Mouse (Mus musculus) hindbrain, embryonic 15.5 days (tissue): ENCODE data around the gene Cdc6. TPM values are rescaled to one million over a fixed set of nuclear protein-coding genes. Genes with fewer than 3 reads are reported as not detected.

ENCODE experiments used
- ATAC-seq: fragments of 200-750 bp; cut with Nextera tagmentation; 2 replicates; pipeline ENCODE4 v1.8.0; 2017; ENCODE audit warnings: low read depth, moderate number of reproducible peaks, moderate TSS enrichment; ENCODE audit not compliant: low FRiP score
- H3K27ac ChIP-seq: fragments of 300-500 bp; sonication (generic); replicated peaks from 2 replicates; pipeline ENCODE4 v1.5.1; 2015; ENCODE audit warnings: mild to moderate bottlenecking, inconsistent platforms
- H3K27me3 ChIP-seq: fragments of 300-500 bp; sonication (generic); 2 replicates; pipeline ENCODE4 v1.6.1; 2015; ENCODE audit warnings: control low read depth, inconsistent platforms
- H3K36me3 ChIP-seq: fragments of 300-500 bp; sonication (generic); 2 replicates; pipeline ENCODE4 v1.6.1; 2015; ENCODE audit warnings: control low read depth, inconsistent platforms
- H3K4me1 ChIP-seq: fragments of 300-500 bp; sonication (generic); replicated peaks from 2 replicates; pipeline ENCODE4 v1.6.1; 2015; ENCODE audit warnings: control low read depth, inconsistent platforms
- H3K4me2 ChIP-seq: fragments of 300-500 bp; sonication (generic); 2 replicates; pipeline ENCODE4 v1.6.1; 2015; ENCODE audit warnings: moderate library complexity, mild to moderate bottlenecking, inconsistent platforms
- H3K4me3 ChIP-seq: fragments of 300-500 bp; sonication (generic); 2 replicates; pipeline ENCODE4 v1.5.1; 2015; ENCODE audit warnings: mild to moderate bottlenecking, inconsistent platforms
- H3K9ac ChIP-seq: fragments of 300-500 bp; sonication (generic); 2 replicates; pipeline ENCODE4 v1.6.1; 2015; ENCODE audit warnings: inconsistent platforms
- H3K9me3 ChIP-seq: fragments of 300-500 bp; sonication (generic); 2 replicates; pipeline ENCODE4 v1.6.1; 2016; ENCODE audit warnings: control low read depth, inconsistent platforms
- WGBS: fragments of 180-500 bp; shearing (Covaris S2); methylation state at CpG from one replicate; pipeline ENCODE4 v1.1.7; 2015; 5-methylcytosine and 5-hydroxymethylcytosine counted together
- polyA plus RNA-seq: library from polyadenylated mRNA; unstranded; fragments of >200 nt; fragmentation: Nextera tagmentation; extraction: Ambion mirVana; gene quantifications from 2 replicates; pipeline ENCODE4 v1.2.1, GENCODE M21; 2015

Cdc6 gene
- polyA plus RNA-seq, 1 experiment from 2014 or later = 5.5 TPM

DNA sequence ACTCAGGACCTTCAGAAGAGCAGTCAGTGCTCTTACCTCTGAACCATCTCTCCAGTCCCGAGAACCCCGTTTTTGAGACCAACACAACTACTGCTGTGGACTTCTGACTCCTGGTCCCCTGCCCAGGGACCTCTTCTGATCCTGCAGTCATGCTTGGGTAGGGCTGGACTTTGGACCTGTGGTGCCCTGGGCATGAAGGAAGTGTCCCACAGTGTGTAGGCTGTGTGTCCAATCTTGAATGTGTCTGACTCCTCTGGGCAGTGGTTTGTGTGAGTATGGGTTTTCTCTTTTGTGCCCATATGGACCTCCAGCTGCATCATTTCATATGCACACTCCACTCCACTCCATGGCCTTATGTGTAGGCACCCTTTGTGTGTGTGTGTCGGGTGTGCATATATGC lies 27.5 kb downstream of the Cdc6 start:
- Histone ChIP-seq H3K36me3 (no peaks in the 10 kb centered on the region), H3K27me3 (no peaks in the 10 kb centered on the region), H3K9ac (no peak overlapping the region), H3K27ac (no peak overlapping the region), H3K9me3 (no peaks in the 10 kb centered on the region), H3K4me1 (peaks cover 73% of the 10 kb centered on the region), H3K4me3 (no peak overlapping the region), H3K4me2 (no peak overlapping the region)
- WGBS = 93% methylated on average over 3 of the region's 3 CpGs
- no peak for ATAC-seq

GRCm38 (mm10) chr11:98936170-98936569 lies 28.6 kb downstream of the Cdc6 start:
- H3K9me3 ChIP-seq = no peaks in the 10 kb centered on the region
- H3K4me1 ChIP-seq = peaks cover 73% of the 10 kb centered on the region
- peak overlapping the region; percentile 71 for H3K4me3 ChIP-seq
- H3K9ac ChIP-seq = no peak overlapping the region; the same call in 1 of the 2 replicates
- no peaks in the 10 kb centered on the region for H3K36me3 ChIP-seq
- WGBS = 3% methylated on average over 29 of the region's 29 CpGs
- no peak overlapping the region for H3K27ac ChIP-seq
- no peak for ATAC-seq
- H3K4me2 ChIP-seq = peak overlapping the region; percentile 98
- no peaks in the 10 kb centered on the region for H3K27me3 ChIP-seq

- peak overlapping the region; percentile 98 for H3K4me2 ChIP-seq
- ATAC-seq = peak; percentile 51
- H3K27ac ChIP-seq = peak overlapping the region; percentile 16; the same call in 1 of the 2 replicates
- peak overlapping the region; percentile 72 for H3K9ac ChIP-seq
- no peaks in the 10 kb centered on the region for H3K36me3 ChIP-seq
- peak overlapping the region; percentile 71 for H3K4me3 ChIP-seq
- peaks cover 73% of the 10 kb centered on the region for H3K4me1 ChIP-seq
- H3K9me3 ChIP-seq = no peaks in the 10 kb centered on the region
- WGBS = 3% methylated on average over 23 of the region's 23 CpGs
- no peaks in the 10 kb centered on the region for H3K27me3 ChIP-seq
These were observed 29.2 kb downstream of the Cdc6 start for GRCm38 (mm10) chr11:98936606-98937409.

DNA sequence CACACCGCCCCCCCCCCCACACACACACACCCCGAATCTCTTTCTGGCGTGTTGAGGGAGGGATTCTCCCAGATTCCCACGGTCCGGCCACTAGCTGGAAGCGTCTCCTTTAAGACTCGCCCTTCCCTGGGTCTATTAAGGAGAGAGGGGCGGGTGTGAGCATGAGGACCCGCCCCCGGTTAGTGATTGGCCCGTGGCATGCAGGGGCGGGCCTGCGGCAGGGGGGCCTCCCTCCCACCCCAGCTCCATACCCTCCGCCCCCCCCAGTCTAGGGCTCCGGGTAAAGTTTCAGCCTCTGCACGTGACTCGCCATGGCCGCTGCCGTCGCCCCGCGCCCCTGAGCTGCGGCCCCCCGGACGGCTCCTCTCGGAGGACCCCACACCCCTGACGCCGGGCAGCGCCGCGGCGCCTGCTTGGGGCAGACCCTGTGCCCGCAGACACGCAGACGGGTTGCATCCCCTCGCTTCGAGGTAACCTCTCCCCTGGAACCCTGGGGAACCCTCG lies 29.9 kb downstream of the Cdc6 start:
- H3K27me3 ChIP-seq = no peaks in the 10 kb centered on the region
- peak overlapping the region; percentile 98 for H3K4me2 ChIP-seq
- peak overlapping the region; percentile 72 for H3K9ac ChIP-seq
- under 1% methylated on average over 36 of the region's 38 CpGs for WGBS
- H3K27ac ChIP-seq = peak overlapping the region; percentile 57; the same call in 1 of the 2 replicates
- H3K4me1 ChIP-seq = peaks cover 73% of the 10 kb centered on the region
- no peaks in the 10 kb centered on the region for H3K9me3 ChIP-seq
- no peaks in the 10 kb centered on the region for H3K36me3 ChIP-seq
- peak; percentile 90 for ATAC-seq
- H3K4me3 ChIP-seq = peak overlapping the region; percentile 71

DNA sequence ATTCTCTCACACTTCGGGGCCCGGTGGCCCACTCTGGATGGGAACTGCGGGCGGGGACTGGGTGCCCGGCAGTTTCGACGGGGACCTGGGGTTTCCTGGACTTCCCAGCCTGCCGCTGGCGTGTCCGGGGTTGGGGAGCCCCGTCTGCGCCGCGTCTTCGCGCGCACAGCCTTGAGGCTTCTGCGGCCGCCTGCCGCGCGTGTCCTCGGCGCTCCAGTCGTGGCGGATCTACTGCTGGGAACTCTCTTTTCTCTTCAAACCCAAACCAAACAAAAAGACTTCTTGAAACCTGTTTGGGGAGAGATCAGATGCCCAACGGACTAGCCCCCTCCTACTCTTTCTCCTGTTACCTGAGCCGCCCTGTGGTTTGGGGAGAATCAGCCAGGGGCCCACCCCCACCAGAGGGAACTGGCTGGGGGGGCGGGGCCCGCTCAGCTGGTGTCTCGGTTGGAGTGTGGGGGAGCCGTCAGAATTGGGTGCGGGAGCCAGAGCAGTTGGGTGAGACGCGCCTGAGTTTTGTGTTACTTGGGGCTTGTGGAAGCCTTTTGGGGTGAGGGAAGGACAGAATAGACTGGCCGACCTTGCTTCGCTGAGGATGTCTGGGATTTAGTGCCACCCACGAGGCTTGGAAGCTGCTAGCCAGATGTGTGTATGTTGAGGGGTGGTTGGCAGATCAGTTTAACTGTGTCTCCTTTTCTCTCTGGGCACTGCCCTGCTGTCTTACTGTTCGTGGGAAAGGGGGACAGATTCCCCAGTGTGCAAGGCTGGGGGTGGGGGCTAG lies 30.5 kb downstream of the Cdc6 start:
- Histone ChIP-seq H3K36me3 (no peaks in the 10 kb centered on the region), H3K27ac (peak overlapping the region; percentile 57; the same call in 1 of the 2 replicates), H3K4me3 (peak overlapping the region; percentile 71), H3K4me2 (peak overlapping the region; percentile 98), H3K27me3 (no peaks in the 10 kb centered on the region), H3K9me3 (no peaks in the 10 kb centered on the region), H3K4me1 (peaks cover 73% of the 10 kb centered on the region), H3K9ac (peak overlapping the region; percentile 72)
- 2% methylated on average over 39 of the region's 39 CpGs for WGBS
- peak; percentile 7; the same call in 1 of the 2 replicates for ATAC-seq

- ATAC-seq = no peak
- peak overlapping the region; percentile 28; the same call in 1 of the 2 replicates for H3K9ac ChIP-seq
- H3K27me3 ChIP-seq = no peaks in the 10 kb centered on the region
- H3K4me1 ChIP-seq = peaks cover 77% of the 10 kb centered on the region
- no peak overlapping the region for H3K27ac ChIP-seq
- H3K36me3 ChIP-seq = no peaks in the 10 kb centered on the region
- peak overlapping the region; percentile 98 for H3K4me2 ChIP-seq
- 43% methylated on average over 7 of the region's 7 CpGs for WGBS
- peak overlapping the region; percentile 71 for H3K4me3 ChIP-seq
- no peaks in the 10 kb centered on the region for H3K9me3 ChIP-seq
These were observed 31.1 kb downstream of the Cdc6 start for GRCm38 (mm10) chr11:98938701-98939083.

DNA sequence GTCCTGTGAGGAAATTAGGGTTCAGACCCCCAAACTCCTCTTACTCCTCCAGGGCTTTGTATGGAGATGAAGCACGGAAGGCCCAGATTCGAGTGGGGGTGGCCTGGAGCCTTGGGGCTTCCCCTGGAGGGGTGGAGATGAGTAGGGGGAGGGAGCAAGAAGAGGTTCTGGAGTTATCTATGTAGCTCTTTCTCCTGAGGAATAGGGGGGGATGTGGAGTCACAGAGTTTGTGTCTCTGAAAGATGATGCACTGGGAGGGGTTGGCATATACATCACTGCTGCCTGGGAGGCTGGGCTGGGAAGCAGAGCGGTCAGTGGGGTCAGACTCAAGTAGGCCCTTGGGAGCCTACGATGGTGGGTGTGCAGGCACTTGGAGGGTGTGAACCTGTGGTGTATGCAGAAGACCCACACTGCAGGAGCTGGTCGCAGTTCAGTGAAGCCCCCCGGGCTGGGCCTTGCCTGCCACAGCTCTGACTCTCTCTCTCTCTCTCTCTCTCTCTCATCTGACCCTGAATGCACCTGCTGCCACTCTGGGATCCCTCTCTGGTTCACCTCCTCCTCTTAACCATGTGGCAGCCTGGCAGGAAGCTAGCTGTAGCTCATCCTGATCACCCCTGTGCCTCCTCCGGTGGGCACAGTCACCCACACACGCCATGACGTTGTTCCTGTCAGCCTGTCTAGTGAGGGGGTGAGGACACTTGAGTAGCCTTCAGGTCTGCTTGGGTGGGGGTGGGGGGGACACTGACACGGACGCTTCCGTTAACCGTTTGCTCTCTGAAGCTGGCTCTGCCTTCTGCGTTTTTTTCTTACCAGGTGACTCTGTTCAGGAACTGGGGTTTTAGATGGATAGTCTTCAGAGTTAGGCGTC lies 31.7 kb downstream of the Cdc6 start:
- 0 out of 2 replicates have a peak overlapping the region, but pooled peaks have one; percentile 71 for H3K4me3 ChIP-seq
- WGBS = 44% methylated on average over 15 of the region's 15 CpGs
- no peak overlapping the region for H3K27ac ChIP-seq
- no peaks in the 10 kb centered on the region for H3K36me3 ChIP-seq
- peak overlapping the region; percentile 98 for H3K4me2 ChIP-seq
- H3K9ac ChIP-seq = no peak overlapping the region
- no peak for ATAC-seq
- no peaks in the 10 kb centered on the region for H3K9me3 ChIP-seq
- peaks cover 83% of the 10 kb centered on the region for H3K4me1 ChIP-seq
- no peaks in the 10 kb centered on the region for H3K27me3 ChIP-seq

DNA sequence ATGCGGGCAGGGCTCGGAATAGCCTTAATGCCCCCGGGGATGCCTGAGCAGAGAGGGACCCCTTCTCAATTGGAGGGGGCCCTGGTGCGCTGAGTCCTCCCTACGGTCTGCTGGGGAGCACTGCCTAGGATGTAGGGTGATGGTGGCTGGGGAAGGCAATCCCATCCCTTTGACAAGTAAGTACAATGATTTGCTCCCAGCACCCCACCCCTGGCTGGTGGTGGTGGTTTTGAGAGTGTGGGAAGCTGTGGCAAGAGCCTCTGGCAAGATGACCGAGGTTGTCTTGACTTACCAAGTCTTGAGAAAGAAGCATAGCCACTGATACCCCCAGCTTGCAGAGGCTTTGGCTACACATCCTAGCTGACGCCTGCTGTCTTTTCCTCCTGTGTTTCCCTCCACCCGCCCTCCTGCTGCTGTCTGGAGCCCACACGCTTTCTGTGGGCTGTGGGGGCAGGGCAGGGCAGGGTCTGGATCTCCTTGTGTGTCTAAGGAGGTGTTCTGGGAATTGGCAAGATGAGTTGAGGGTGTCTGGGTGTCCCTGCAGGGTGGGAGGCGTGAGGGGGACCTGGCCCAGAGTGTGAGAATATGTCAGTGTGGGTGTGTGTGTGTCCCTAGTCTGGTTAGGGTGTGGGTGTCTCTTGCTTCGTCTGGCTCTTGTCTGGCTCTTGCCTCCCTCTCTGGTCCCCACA lies 32.5 kb downstream of the Cdc6 start:
- H3K4me1 ChIP-seq = peaks cover 91% of the 10 kb centered on the region
- 53% methylated on average over 11 of the region's 11 CpGs for WGBS
- no peaks in the 10 kb centered on the region for H3K27me3 ChIP-seq
- H3K9me3 ChIP-seq = no peaks in the 10 kb centered on the region
- H3K4me3 ChIP-seq = no peak overlapping the region
- no peaks in the 10 kb centered on the region for H3K36me3 ChIP-seq
- peak overlapping the region; percentile 98; the same call in 1 of the 2 replicates for H3K4me2 ChIP-seq
- ATAC-seq = no peak
- no peak overlapping the region for H3K27ac ChIP-seq
- H3K9ac ChIP-seq = no peak overlapping the region

DNA sequence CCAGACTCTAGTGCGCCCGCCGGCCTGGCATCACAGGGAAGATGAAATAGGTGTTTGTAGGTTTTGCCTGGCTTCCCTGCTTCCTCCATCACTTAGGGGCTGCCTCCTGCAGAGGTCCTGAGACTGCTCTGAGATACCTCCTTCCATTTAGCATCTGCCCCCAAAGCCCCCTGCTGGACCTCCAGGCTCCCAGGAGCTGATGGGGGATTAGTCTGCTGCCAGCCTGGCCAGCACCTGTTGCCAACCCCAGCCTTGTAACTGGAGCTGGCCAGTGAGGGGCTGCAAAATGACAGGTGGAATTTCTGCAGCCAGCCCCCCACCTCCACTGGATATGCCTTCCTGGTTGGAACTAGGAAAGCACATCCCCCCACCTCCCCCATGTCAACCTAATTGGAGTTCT lies 33.2 kb downstream of the Cdc6 start:
- H3K27ac ChIP-seq = peak overlapping the region; percentile 89; the same call in 1 of the 2 replicates
- H3K9me3 ChIP-seq = no peaks in the 10 kb centered on the region
- 57% methylated on average over 3 of the region's 3 CpGs for WGBS
- no peak overlapping the region for H3K4me3 ChIP-seq
- H3K27me3 ChIP-seq = no peaks in the 10 kb centered on the region
- no peak overlapping the region for H3K9ac ChIP-seq
- H3K4me1 ChIP-seq = peaks cover 97% of the 10 kb centered on the region
- no peaks in the 10 kb centered on the region for H3K36me3 ChIP-seq
- peak overlapping the region; percentile 98 for H3K4me2 ChIP-seq
- ATAC-seq = no peak

GRCm38 (mm10) chr11:98941341-98941825 lies 33.8 kb downstream of the Cdc6 start:
- WGBS = 4% methylated on average over 10 of the region's 12 CpGs
- no peaks in the 10 kb centered on the region for H3K27me3 ChIP-seq
- no peaks in the 10 kb centered on the region for H3K9me3 ChIP-seq
- peak overlapping the region; percentile 50 for H3K4me3 ChIP-seq
- no peak for ATAC-seq
- peaks cover 92% of the 10 kb centered on the region for H3K4me1 ChIP-seq
- no peaks in the 10 kb centered on the region for H3K36me3 ChIP-seq
- peak overlapping the region; percentile 62 for H3K9ac ChIP-seq
- H3K27ac ChIP-seq = peak overlapping the region; percentile 89
- peak overlapping the region; percentile 98 for H3K4me2 ChIP-seq
